Mouse (Mus musculus) spleen, postnatal 4 days (tissue): ENCODE measurements around the gene Anks3.

ENCODE experiments used
- DNase-seq, 2 experiments: peaks; one replicate each; pipeline ENCODE4 v3.0.0; 2022; ENCODE audit warnings: low spot score in 2 of 2

The Anks3 gene

DNA sequence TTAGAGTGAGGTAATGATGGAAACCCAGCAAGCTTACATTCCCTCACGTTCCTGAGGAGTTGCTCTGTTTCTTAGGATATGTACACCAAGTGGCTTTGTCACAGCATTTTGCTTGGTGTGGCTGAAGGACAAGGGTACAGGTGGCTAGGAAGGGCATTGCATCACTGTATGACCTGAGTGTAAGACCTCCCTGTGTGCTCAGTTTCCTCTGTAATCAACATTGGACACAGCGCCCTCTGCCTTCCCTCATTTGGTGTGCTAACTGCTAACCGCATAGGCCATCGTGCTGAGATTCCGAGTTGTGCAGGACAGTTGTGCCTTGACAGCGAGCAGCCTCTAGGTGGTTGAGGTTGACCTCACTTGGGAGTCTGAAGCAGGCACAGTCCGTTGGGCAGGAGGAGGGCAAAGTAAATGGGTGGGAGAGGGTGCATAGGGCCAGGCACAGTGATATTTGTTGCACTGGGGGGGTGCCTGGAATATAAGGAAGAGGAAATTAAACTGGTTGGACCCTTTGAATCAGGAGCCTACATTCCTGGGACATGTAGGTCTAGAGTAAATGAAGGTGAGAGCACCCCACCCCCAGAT is 66.8 kb downstream of the Anks3 start:
- no peak for DNase-seq

DNA sequence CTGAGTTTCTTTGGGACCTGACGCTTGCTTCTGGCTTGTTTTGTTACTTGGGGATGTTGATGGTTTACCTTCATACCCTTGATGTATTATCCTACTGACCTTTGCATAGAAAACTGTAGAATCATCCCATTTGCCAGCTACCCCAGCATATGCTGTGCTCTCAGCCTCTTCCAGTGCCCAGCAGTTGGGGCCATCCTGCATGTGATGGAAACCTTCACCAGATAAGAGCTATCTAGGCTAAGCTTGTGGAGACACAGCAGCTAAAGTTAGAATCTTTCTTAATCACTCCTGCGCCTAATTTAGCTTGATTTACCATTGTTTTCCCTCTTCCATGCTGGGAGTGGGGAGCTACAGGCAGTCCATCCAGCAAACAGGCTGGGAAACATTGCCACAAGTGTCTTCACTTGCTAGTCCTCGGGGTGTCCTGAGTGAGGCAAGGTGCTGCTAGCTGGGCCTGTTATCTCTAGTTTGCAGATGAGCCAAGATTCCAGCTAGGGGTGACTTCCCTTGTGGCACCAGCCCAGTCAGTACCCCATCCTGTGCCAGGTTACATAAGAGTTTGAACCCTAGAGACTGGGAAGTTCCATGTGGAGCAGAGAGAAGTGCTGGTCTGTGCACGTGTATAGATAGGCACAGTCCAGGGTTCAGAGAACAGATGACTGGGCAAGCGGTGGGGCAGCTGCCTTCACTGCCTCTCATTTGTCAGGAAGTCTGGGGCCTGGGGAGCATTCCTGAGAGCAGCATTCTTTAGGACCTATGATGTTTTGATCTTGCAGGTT is 67.6 kb downstream of the Anks3 start:
- DNase-seq = no peak

DNA sequence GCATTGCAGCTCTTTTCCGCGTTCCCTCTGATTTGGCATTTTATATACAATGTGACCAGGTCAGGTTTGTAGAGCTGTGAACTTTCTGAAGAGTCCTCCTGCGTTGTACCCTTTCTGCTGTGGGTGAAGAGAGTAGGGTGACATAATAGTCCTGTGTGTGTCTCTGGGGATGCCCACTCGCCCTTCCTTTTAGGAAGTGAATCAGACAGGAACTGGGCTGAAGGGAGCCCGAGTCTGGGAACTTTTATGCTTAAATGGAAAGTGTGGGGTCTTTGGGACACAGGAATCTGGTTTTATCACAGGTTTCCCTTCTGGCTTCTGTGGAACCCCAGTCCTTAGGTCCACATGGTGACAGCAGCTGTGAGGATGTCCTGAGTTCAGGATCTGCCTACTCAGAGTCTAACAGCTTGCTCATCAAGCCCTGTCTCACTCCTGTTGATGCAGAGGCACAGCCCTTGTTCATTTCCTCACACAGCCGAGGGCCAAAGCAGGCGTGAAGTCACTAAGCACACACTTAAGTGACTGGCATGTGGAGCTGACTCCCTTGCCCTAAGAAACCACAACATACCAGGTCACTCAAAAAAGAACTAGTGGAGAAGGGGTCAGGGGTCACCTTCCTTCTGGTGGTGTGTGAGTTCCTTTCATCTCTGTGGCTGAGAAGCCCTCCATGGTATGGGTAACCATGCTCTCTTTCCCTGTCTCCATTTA is 69.7 kb downstream of the Anks3 start:
- no peak for DNase-seq

DNA sequence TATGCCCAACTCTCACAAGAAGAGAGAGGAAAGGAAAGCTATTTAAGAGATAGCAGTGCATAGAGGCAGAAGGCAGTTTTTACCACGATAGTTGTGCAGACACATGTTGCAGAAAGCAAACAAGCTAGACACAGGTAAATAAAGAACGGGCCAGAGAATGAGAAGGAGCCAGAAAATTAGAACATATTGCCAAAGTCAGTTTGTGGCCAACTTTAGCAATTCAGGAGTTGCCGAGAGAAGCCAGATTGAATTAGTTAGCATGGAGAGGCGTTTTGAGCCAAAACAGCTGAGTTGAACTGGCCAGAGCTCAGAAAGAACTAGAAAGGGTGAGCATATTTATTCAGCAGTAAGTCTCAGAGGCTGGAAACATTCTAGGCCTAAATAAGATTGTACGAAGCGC is 71.8 kb downstream of the Anks3 start:
- no peak for DNase-seq
